Mouse (Mus musculus) testis, adult 2 months (tissue): ENCODE results near the gene Zfp940.

Experiments used
- CTCF ChIP-seq: fragments of 200-500 bp; IDR thresholded peaks from 2 replicates; pipeline ENCODE4 v1.5.1; 2012; ENCODE audit warnings: low read depth, mild to moderate bottlenecking, inconsistent platforms, low read length, moderate library complexity; ENCODE audit not compliant: control insufficient read depth, insufficient read depth, insufficient replicate concordance
- POLR2A ChIP-seq: fragments of 200-500 bp; IDR thresholded peaks from 2 replicates; pipeline ENCODE4 v1.6.1; 2012; ENCODE audit warnings: low read depth, mild to moderate bottlenecking, inconsistent platforms, low read length, moderate library complexity; ENCODE audit not compliant: control insufficient read depth

DNA sequence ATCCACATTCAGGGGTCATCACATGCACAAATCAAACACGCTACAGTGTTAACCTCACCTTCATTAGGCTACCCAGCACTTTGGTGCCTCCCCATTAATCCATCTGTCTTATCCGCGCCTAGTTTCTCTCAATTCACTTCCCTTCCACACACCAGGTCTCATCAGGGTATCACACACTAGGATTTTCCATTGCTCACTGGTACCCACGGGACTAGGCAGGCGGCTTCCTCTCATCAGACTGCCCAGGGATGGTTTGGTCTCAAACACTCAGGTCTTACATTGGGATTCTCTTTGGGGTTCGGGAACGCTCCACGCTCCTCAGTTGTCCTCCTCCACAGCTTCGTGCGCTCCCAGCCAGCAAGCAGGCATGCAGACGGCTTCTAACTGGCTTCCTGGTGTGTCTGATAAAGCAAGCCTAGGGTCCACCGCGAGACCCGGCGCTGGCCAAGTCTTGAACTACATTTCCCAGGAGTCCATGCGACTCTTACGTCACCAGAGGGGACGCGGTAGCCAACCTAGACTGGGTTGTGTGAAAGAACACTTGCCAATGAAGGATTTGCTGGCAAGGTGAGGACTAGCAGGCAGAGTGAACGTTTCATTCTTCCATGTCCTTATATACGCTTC is at the start of gene Zfp940:
- TF ChIP-seq CTCF = no peak
- TF ChIP-seq POLR2A = 0 out of 2 replicates have a peak, but pooled peaks have one; percentile 29
